Mouse (Mus musculus) ZHBTc4 (cell line): Measurements from ENCODE around the gene P2rx3.

Experiments used
- DNase-seq: peaks from one replicate; pipeline ENCODE4 v3.0.0-alpha.2; 2011; ENCODE audit warnings: low read depth, low spot score

P2rx3 gene

GRCm38 (mm10) chr2:84987930-84988329 lies 49.3 kb downstream of the P2rx3 start, which contains the start of gene Prg3:
Prg3 (plus strand) TSS chr2:84988215.
- DNase-seq, result no peak

- no peak for DNase-seq
Measured at GRCm38 (mm10) chr2:84980188-84980587, 57.1 kb downstream of the P2rx3 start, which contains the start of gene Prg2. Prg2 (plus strand) TSS chr2:84980461.

- DNase-seq, result no peak
Measured at GRCm38 (mm10) chr2:84975580-84975979, 61.7 kb downstream of the P2rx3 start.

- DNase-seq, result no peak
Measured at GRCm38 (mm10) chr2:84967318-84967991, 69.8 kb downstream of the P2rx3 start.

GRCm38 (mm10) chr2:84964111-84964801 lies 73.0 kb downstream of the P2rx3 start:
- DNase-seq, result no peak

GRCm38 (mm10) chr2:84962906-84963507 lies 74.3 kb downstream of the P2rx3 start:
- DNase-seq, result no peak

GRCm38 (mm10) chr2:84961901-84962300 lies 75.4 kb downstream of the P2rx3 start:
- DNase-seq, result no peak

GRCm38 (mm10) chr2:84961300-84961699 lies 76.0 kb downstream of the P2rx3 start:
- DNase-seq, result no peak

GRCm38 (mm10) chr2:84958588-84959264 lies 78.5 kb downstream of the P2rx3 start:
- no peak for DNase-seq

GRCm38 (mm10) chr2:84956274-84956673 lies 81.0 kb downstream of the P2rx3 start:
- peak; percentile 57 for DNase-seq

- DNase-seq, result no peak
Measured at GRCm38 (mm10) chr2:84955435-84955834, 81.8 kb downstream of the P2rx3 start.

GRCm38 (mm10) chr2:84952693-84953092 lies 84.6 kb downstream of the P2rx3 start:
- no peak for DNase-seq

GRCm38 (mm10) chr2:84952251-84952650 lies 85.0 kb downstream of the P2rx3 start:
- DNase-seq, result no peak

GRCm38 (mm10) chr2:84951027-84951426 lies 86.2 kb downstream of the P2rx3 start:
- no peak for DNase-seq

- no peak for DNase-seq
Measured at GRCm38 (mm10) chr2:84948721-84949120, 88.5 kb downstream of the P2rx3 start.
